Mouse (Mus musculus): ENCODE data around the gene Nkd1.

Gene Nkd1

GRCm38 (mm10) chr8:88576351-88577142 lies 55.4 kb downstream of the Nkd1 start:
- DNase-seq (ENCODE audit: low spot score in 2 of 2), result peak in 1 of 2 experiments; percentile 61

- DNase-seq (ENCODE audit: low spot score in 2 of 2), result no peak
These were observed 56.5 kb downstream of the Nkd1 start for GRCm38 (mm10) chr8:88577666-88578065.

- no peak for DNase-seq (ENCODE audit: low spot score in 2 of 2)
These were observed 57.4 kb downstream of the Nkd1 start for GRCm38 (mm10) chr8:88578413-88579175.

GRCm38 (mm10) chr8:88579246-88579645 lies 58.1 kb downstream of the Nkd1 start:
- no peak for DNase-seq (ENCODE audit: low spot score in 2 of 2)

- DNase-seq (ENCODE audit: low spot score in 2 of 2), result no peak
These were observed 58.6 kb downstream of the Nkd1 start for GRCm38 (mm10) chr8:88579668-88580330.

- no peak for DNase-seq (ENCODE audit: low spot score in 2 of 2)
These were observed 59.6 kb downstream of the Nkd1 start for GRCm38 (mm10) chr8:88580785-88581184.

- no peak for DNase-seq (ENCODE audit: low spot score in 2 of 2)
These were observed 62.7 kb downstream of the Nkd1 start for GRCm38 (mm10) chr8:88583863-88584262.

GRCm38 (mm10) chr8:88588205-88588889 lies 67.2 kb downstream of the Nkd1 start:
- DNase-seq (ENCODE audit: low spot score in 2 of 2), result no peak

- DNase-seq (ENCODE audit: low spot score in 2 of 2), result no peak
These were observed 69.1 kb downstream of the Nkd1 start for GRCm38 (mm10) chr8:88590226-88590625.

GRCm38 (mm10) chr8:88593947-88594346 lies 72.8 kb downstream of the Nkd1 start:
- no peak for DNase-seq (ENCODE audit: low spot score in 2 of 2)

GRCm38 (mm10) chr8:88596042-88596441 lies 74.9 kb downstream of the Nkd1 start:
- no peak for DNase-seq (ENCODE audit: low spot score in 2 of 2)

- no peak for DNase-seq (ENCODE audit: low spot score in 2 of 2)
These were observed 77.4 kb downstream of the Nkd1 start for GRCm38 (mm10) chr8:88598578-88598977.

- no peak for DNase-seq (ENCODE audit: low spot score in 2 of 2)
These were observed 78.3 kb downstream of the Nkd1 start for GRCm38 (mm10) chr8:88599491-88599890.

GRCm38 (mm10) chr8:88603446-88603989 lies 82.4 kb downstream of the Nkd1 start:
- DNase-seq (ENCODE audit: low spot score in 2 of 2), result no peak

- peak; percentile 19 to 56 for DNase-seq (ENCODE audit: low spot score in 2 of 2)
These were observed 83.2 kb downstream of the Nkd1 start for GRCm38 (mm10) chr8:88604065-88605038.

GRCm38 (mm10) chr8:88605361-88606040 lies 84.3 kb downstream of the Nkd1 start:
- no peak for DNase-seq (ENCODE audit: low spot score in 2 of 2)

GRCm38 (mm10) chr8:88609036-88609435 lies 87.9 kb downstream of the Nkd1 start:
- DNase-seq (ENCODE audit: low spot score in 2 of 2), result no peak

GRCm38 (mm10) chr8:88610271-88610670 lies 89.1 kb downstream of the Nkd1 start:
- no peak for DNase-seq (ENCODE audit: low spot score in 2 of 2)

GRCm38 (mm10) chr8:88614981-88615380 lies 93.8 kb downstream of the Nkd1 start:
- no peak for DNase-seq (ENCODE audit: low spot score in 2 of 2)

- no peak for DNase-seq (ENCODE audit: low spot score in 2 of 2)
These were observed 97.5 kb downstream of the Nkd1 start for GRCm38 (mm10) chr8:88618612-88619011.

All from urinary bladder, adult 18-20 months (tissue).